Mouse (Mus musculus): ENCODE results near the gene Grm5. TPM values are rescaled to one million over a fixed set of nuclear protein-coding genes. Genes with fewer than 3 reads are reported as not detected.

The Grm5 gene
- total RNA-seq, 2 experiments from 2014 or later: not detected

GRCm38 (mm10) chr7:87846082-87846481 lies 262.1 kb downstream of the Grm5 start:
- DNase-seq (ENCODE audit: low spot score): no peak

GRCm38 (mm10) chr7:87925956-87926355 lies 342.0 kb downstream of the Grm5 start:
- no peak for DNase-seq (ENCODE audit: low spot score)

DNA sequence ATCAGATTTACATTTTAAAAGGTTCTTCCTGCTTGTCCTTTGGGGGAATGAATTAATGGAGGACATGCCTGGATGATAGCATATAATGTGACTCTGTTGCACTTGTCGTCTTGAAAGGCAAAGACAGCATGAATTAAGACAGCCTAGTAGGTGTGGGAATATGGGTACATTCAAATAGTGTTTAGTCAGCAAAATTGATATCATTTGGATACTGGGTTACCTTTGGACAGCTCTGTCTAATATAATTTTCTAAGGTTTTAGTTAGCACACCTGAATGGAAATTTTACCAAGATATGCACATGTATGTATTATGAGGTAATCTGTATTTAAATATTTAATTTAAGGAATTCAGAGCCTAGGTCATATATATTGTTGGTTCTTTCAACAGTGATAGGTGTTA lies 353.4 kb downstream of the Grm5 start:
- no peak for DNase-seq (ENCODE audit: low spot score)

GRCm38 (mm10) chr7:87938265-87938664 lies 354.3 kb downstream of the Grm5 start:
- no peak for DNase-seq (ENCODE audit: low spot score)

DNA sequence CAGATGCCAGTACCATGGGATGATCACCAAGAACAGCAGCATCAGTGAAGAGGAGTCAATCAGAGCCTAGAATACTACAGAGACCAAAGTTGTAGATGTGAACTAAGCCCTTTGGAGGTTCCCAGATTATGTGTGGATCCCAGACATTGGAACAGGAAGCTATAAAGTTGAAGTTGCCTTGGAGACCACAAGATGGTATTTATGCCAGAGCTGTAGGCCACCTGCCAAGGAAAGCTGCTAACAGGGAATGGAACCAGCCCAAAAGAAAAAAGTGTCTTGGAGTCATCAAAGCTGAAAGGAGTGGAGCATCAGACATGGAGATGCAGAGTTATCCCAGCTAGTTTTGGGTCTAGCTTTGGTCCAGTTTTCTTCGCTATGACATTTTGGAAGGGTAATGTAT lies 366.2 kb downstream of the Grm5 start:
- DNase-seq (ENCODE audit: low spot score): no peak

- DNase-seq (ENCODE audit: low spot score): no peak
Observed at GRCm38 (mm10) chr7:87973216-87973615, 389.2 kb downstream of the Grm5 start.

GRCm38 (mm10) chr7:87975041-87975440 lies 391.1 kb downstream of the Grm5 start:
- no peak for DNase-seq (ENCODE audit: low spot score)

DNA sequence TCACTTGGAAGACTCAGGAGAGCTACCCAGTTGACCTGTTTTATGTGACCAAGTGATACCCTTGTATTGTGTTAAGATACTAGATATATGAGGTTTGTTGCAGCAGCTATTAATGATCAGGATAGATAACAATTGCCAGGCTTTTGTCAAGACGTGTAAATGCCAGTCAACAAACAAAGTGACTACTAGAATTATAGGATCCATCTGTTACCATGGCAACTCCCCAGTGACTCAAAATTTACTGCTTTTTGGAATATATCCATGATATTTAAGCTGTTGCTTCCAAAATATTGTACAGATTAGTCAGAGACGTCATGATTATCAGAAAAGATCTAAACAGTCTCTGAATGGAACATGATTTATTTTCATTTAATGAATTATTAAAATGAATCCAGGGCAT lies 399.5 kb downstream of the Grm5 start:
- DNase-seq (ENCODE audit: low spot score): no peak

DNA sequence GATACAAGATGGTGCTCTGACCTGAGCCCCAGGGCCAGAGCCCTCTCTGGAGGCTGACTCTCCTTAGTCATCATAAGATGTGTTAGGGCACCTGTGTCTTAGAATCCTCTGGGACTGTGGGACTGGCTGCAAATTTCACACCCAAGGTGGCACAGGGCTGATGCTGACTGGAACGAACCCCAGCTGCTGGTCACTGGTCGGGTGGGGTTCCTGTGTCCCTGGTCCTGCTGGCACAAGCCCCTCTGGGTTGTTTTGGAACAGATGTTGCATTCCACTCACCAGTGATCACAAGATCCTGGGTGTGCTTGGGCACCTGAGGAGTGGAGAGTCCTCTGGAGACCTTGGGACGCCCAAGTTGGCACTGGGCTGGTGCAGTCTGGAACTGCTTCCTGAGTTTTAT lies 430.5 kb downstream of the Grm5 start:
- no peak for DNase-seq (ENCODE audit: low spot score)

DNA sequence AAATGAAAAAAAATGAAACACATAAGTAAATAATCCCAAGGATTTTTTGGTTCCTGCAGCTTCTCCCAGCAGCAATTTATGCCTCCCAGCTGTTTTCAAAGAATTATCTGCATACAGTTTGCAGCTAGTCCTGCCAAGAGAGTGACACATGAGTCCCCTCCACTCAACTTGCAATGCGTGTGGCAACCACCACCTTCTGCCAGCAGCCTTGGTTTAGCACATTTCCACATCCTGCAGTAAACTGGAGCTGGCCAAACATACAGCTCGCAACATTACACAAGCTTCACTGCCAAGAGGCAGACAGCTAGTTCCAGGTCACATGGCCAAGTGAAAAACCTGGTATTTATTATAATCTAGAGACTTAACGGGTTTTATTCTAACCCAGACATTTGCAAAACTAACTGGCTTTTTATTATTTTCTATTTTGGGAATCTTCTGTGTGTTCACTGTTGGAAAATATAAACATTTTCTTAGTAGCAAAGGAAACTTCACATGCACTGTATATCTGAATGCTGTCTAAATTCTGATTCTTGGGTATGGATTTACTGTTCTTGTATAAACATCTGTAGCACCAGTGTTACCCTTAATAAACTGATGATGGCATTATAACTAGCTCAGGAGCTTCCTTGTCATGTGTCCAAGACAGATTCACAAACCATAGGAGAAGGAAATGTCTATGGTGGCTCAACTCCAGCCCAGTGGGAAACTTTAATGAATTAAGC lies 443.6 kb downstream of the Grm5 start:
- DNase-seq (ENCODE audit: low spot score): peak; percentile 5

- no peak for DNase-seq (ENCODE audit: low spot score)
Observed at GRCm38 (mm10) chr7:88047366-88047765, 463.4 kb downstream of the Grm5 start.

GRCm38 (mm10) chr7:88054224-88054938 lies 470.4 kb downstream of the Grm5 start:
- DNase-seq (ENCODE audit: low spot score): no peak

DNA sequence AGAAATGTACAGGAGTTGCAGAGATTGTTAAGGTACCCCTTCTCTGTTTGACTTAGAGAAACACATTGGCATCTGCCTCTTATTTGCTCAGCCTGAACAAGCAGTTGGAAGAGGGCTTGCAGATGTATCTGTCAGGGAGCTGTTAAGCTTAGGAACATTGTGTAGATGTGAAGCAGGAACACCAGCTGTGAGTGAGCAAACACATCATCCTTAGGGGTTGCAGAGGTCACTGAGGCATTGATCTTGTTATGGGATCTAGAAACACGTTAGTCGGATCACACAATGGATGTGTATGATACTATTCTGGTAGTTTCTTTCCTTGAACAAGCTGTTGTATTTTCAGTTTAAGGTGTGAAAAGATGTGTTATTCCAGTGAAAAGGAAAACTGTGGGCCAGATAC lies 472.5 kb downstream of the Grm5 start:
- no peak for DNase-seq (ENCODE audit: low spot score)

DNA sequence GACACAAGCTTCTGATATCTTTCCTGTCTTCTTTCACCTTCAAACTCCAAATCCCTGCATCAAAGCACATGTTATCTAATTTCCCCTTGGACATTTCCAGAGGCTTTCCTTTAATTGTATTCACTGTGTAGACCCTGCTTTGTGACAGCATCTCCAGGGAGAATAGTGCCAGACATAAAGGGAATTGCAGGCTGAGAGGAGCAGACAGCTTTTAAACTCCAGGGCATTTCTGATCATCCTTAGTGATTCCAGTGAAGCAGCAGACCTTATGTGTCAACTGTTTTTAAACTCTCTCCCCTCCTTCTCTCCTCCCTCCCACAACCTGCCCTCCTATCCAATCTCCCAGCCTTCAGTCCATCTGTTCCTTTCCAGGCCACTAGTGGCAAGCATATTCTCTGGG lies 507.1 kb downstream of the Grm5 start:
- no peak for DNase-seq (ENCODE audit: low spot score)

DNA sequence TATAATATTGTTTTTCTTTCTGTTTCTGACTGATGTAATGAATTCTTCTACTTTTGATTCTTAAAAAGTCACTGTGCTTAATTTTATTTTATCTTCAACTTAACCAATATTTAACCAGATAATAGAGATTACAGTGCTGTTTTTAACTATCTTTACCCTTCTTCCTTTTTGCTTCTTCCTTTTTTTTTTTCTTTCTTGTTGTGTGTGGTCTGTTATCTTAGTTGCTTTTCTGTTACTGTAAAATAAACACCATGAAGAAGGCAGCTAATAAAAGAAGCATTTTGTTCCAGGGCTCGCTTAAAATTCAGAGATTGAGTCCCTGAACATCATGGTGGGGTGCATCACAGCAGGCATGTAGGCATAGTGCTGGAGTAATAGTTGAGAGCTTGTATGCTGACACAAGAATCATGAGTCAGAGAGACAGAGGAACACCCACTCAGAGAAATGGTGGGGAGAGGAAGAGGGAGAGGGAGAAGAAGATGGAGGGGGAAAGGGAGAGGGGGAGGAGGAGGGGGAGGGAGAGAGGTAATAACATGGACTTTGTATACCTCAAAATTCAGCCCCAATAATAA lies 512.7 kb downstream of the Grm5 start:
- no peak for DNase-seq (ENCODE audit: low spot score)

GRCm38 (mm10) chr7:88097715-88098114 lies 513.7 kb downstream of the Grm5 start:
- peak; percentile 57 for DNase-seq (ENCODE audit: low spot score)

DNA sequence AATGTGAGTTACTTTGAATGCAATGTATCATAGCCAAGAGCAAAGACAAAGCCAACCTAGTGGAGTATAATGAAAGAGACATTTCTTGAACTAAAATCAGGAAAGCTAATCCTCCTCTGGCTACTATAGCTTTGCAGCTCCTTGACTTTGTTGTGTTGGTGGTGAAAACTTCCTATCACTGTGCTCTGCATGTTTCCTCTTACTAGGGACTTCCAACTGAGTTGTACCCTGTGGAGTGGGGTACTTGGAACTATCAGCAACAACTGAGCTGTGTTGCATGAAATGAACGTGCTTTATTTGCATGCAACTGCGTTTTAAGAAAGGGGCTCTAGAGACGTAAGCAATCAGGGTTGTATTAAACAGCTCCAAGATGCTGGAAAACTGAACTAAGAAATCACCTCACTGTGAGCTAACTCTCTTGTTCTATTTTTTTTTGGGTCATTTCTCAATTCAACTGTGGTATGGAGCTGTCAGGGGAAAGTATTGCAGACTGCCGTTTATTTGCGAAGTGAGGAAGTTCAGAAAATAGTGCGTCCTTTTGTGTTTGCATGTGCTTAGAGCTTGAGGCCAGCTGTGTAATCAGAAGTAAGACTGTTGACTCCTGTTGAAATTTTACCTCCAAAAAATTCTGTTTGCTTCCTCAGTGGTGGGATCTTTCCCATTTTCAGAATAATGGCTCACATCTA lies 532.9 kb downstream of the Grm5 start:
- DNase-seq (ENCODE audit: low spot score): no peak

DNA sequence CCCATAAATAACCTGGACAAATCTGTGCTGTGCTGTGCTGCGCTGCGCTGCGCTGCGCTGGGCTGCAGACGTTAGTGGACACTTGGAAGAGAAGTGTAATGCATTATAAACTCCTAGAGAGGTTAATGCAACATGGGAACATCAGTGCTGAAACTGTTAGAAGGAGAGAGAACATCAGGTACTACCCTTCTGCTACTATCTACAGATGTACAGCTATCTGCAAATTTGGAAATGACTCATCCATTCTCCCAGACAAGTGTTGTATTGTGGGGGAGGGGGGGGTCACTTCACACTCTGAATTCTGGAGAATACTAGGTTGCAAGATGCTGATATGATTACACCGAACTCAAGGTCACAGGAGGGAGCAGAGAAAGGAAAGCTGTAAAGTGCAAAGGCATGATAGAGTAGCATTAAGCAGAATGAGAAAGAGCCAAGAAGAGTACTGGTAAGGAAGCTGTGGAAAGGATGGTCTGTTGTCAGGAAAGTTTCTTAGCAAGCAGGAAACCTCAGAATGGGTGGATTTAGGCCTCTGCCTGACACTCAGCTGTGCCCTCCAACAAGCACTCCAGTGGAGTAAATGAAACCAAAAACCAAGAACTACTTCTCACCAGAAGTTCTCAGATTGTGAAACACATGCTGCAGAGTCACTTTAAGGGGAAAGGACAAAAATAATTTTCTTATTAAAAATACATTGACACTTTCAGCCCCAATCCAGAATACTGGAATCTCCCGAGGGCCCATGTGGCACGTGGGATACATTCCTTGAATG lies 544.3 kb downstream of the Grm5 start:
- no peak for DNase-seq (ENCODE audit: low spot score)

DNA sequence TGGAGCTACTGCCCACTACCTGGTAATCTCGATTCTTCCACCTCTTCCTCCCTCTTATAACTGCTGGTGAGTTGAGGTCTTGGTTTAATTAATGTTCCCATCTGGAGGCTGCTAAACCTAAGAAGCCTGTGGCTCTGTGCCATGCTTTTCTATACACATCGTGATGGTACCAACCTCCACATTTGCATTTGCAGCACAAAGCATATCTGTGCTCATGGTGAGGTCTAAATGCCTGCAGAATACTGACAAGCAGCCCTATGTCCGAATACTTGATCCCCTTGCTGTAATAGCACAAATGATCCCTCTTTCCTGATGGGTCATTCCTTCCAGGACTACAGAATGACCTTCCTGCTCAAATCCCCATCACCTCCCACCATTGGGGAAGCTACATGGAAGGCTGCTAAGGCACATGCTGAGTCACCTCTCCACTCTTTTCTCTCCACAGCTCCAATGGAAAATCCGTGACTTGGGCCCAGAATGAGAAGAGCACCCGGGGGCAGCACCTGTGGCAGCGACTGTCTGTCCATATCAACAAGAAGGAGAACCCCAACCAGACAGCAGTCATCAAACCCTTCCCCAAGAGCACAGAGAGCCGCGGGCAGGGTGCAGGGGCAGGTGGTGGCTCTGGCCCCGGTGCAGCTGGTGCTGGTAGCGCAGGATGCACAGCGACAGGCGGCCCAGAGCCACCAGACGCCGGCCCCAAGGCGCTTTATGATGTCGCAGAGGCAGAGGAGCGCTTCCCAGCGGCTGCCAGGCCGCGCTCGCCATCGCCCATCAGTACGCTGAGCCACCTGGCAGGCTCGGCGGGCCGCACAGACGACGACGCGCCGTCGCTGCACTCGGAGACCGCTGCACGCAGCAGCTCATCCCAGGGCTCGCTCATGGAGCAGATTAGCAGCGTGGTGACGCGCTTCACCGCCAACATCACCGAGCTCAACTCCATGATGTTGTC lies 545.8 kb downstream of the Grm5 start:
- no peak for DNase-seq (ENCODE audit: low spot score)

GRCm38 (mm10) chr7:88130488-88130849 lies 546.5 kb downstream of the Grm5 start:
- DNase-seq (ENCODE audit: low spot score): no peak
